Mouse (Mus musculus): Measurements from ENCODE around the gene Ubqln1.

- TF ChIP-seq POLR2A (IDR thresholded peaks at IDR 0.05; ENCODE audit: borderline replicate concordance, extremely low read depth, low read depth, low read length) (no peak), CTCF (IDR thresholded peaks at IDR 0.05; ENCODE audit: insufficient read depth, low read length) (no peak)
Observed at GRCm38 (mm10) chr13:58148256-58148831, 67.1 kb downstream of the Ubqln1 start.

Data from lung, adult 2 months (tissue).